Mouse (Mus musculus) intestine, embryonic 15.5 days (tissue): Measurements from ENCODE around the gene Sptlc2. TPM values are rescaled to one million over a fixed set of nuclear protein-coding genes. Genes with fewer than 3 reads are reported as not detected.

ENCODE experiments used
- ATAC-seq: fragments of 200-750 bp; cut with Nextera tagmentation; 2 replicates; pipeline ENCODE4 v1.8.0; 2017; ENCODE audit warnings: moderate TSS enrichment, moderate library complexity
- H3K27ac ChIP-seq: fragments of 300-500 bp; sonication (generic); 2 replicates; pipeline ENCODE4 v1.5.1; 2015; ENCODE audit warnings: mild to moderate bottlenecking, inconsistent platforms
- H3K27me3 ChIP-seq: fragments of 300-500 bp; sonication (generic); replicated peaks from 2 replicates; pipeline ENCODE4 v1.6.1; 2015; ENCODE audit warnings: inconsistent platforms
- H3K36me3 ChIP-seq: fragments of 300-500 bp; sonication (generic); 2 replicates; pipeline ENCODE4 v1.6.1; 2015; ENCODE audit warnings: inconsistent platforms
- H3K4me1 ChIP-seq: fragments of 300-500 bp; sonication (generic); replicated peaks from 2 replicates; pipeline ENCODE4 v1.6.1; 2015; ENCODE audit warnings: inconsistent platforms
- H3K4me2 ChIP-seq: fragments of 300-500 bp; sonication (generic); replicated peaks from 2 replicates; pipeline ENCODE4 v1.6.1; 2015; ENCODE audit warnings: mild to moderate bottlenecking, inconsistent platforms
- H3K4me3 ChIP-seq: fragments of 300-500 bp; sonication (generic); replicated peaks from 2 replicates; pipeline ENCODE4 v1.5.1; 2015; ENCODE audit warnings: inconsistent platforms
- H3K9ac ChIP-seq: fragments of 300-500 bp; sonication (generic); 2 replicates; pipeline ENCODE4 v1.6.1; 2015; ENCODE audit warnings: inconsistent platforms
- H3K9me3 ChIP-seq: fragments of 300-500 bp; sonication (generic); 2 replicates; pipeline ENCODE4 v1.6.1; 2016; ENCODE audit warnings: inconsistent platforms
- WGBS: fragments of 180-500 bp; shearing (Covaris S2); methylation state at CpG from one replicate; pipeline ENCODE4 v1.1.7; 2015; 5-methylcytosine and 5-hydroxymethylcytosine counted together
- polyA plus RNA-seq: library from polyadenylated mRNA; unstranded; fragments of >200 nt; fragmentation: Nextera tagmentation; extraction: Ambion mirVana; gene quantifications from 2 replicates; pipeline ENCODE4 v1.2.1, GENCODE M21; 2015

The Sptlc2 gene
- polyA plus RNA-seq, result 115 and 119 TPM in 2 replicates

GRCm38 (mm10) chr12:87388122-87388774 lies at the start of gene Sptlc2:
TSS of gene Sptlc2 (minus strand) at chr12:87388355.
- Histone ChIP-seq H3K9ac (peak within 1 kb of the TSS; percentile 95), H3K36me3 (no peaks in the 10 kb centered on the region), H3K27ac (peak within 1 kb of the TSS; percentile 88), H3K4me1 (peaks cover 13% of the 10 kb centered on the region; the same call in 1 of the 2 replicates), H3K27me3 (no peaks in the 10 kb centered on the region), H3K9me3 (no peaks in the 10 kb centered on the region), H3K4me2 (peak within 1 kb of the TSS; percentile 86), H3K4me3 (peak within 1 kb of the TSS; percentile 99)
- ATAC-seq, result peak; percentile 98
- under 1% methylated on average over 45 of the region's 45 CpGs for WGBS

- Histone ChIP-seq H3K9ac (no peak overlapping the region), H3K36me3 (peaks cover 40% of the 10 kb centered on the region), H3K9me3 (no peaks in the 10 kb centered on the region), H3K4me2 (no peak overlapping the region), H3K27me3 (no peaks in the 10 kb centered on the region), H3K4me3 (no peak overlapping the region), H3K4me1 (no peaks in the 10 kb centered on the region), H3K27ac (no peak overlapping the region)
- WGBS, result 83% methylated on average over 8 of the region's 8 CpGs
- no peak for ATAC-seq
These were observed 40.7 kb upstream of the Sptlc2 start for GRCm38 (mm10) chr12:87428885-87429284.

GRCm38 (mm10) chr12:87428295-87428694 lies 40.1 kb upstream of the Sptlc2 start:
- WGBS, result 88% methylated on average over 2 of the region's 2 CpGs
- H3K4me3 ChIP-seq, result no peak overlapping the region
- H3K36me3 ChIP-seq, result peaks cover 39% of the 10 kb centered on the region

GRCm38 (mm10) chr12:87426354-87427031 lies 38.3 kb upstream of the Sptlc2 start:
- no peak for ATAC-seq
- H3K9ac ChIP-seq, result no peak overlapping the region
- H3K9me3 ChIP-seq, result no peaks in the 10 kb centered on the region
- H3K27ac ChIP-seq, result no peak overlapping the region
- peaks cover 30% of the 10 kb centered on the region for H3K36me3 ChIP-seq
- H3K27me3 ChIP-seq, result no peaks in the 10 kb centered on the region
- WGBS, result 93% methylated on average over 5 of the region's 5 CpGs
- H3K4me3 ChIP-seq, result no peak overlapping the region
- no peak overlapping the region for H3K4me2 ChIP-seq
- H3K4me1 ChIP-seq, result no peaks in the 10 kb centered on the region

More at GRCm38 (mm10) chr12:87428295-87428694, 40.1 kb upstream of the Sptlc2 start:
- Histone ChIP-seq H3K27ac (no peak overlapping the region), H3K4me1 (no peaks in the 10 kb centered on the region), H3K9me3 (no peaks in the 10 kb centered on the region), H3K9ac (no peak overlapping the region), H3K4me2 (no peak overlapping the region), H3K27me3 (no peaks in the 10 kb centered on the region)
- ATAC-seq, result no peak

- H3K4me1 ChIP-seq, result no peaks in the 10 kb centered on the region
- no peak overlapping the region for H3K4me3 ChIP-seq
- no peak overlapping the region for H3K9ac ChIP-seq
- no peak overlapping the region for H3K4me2 ChIP-seq
- WGBS, result 49% methylated on average over 3 of the region's 3 CpGs
- H3K27me3 ChIP-seq, result no peaks in the 10 kb centered on the region
- ATAC-seq, result no peak
- peaks cover 26% of the 10 kb centered on the region for H3K36me3 ChIP-seq
- no peaks in the 10 kb centered on the region for H3K9me3 ChIP-seq
- no peak overlapping the region for H3K27ac ChIP-seq
These were observed 36.4 kb upstream of the Sptlc2 start for GRCm38 (mm10) chr12:87424516-87424915.

- WGBS, result 31% methylated on average over 1 of the region's 1 CpGs
- no peaks in the 10 kb centered on the region for H3K9me3 ChIP-seq
- H3K9ac ChIP-seq, result no peak overlapping the region
- 0 out of 2 replicates have a peak, but pooled peaks have one; percentile 29 for ATAC-seq
- H3K36me3 ChIP-seq, result peaks cover 19% of the 10 kb centered on the region
- H3K4me1 ChIP-seq, result no peaks in the 10 kb centered on the region
- no peaks in the 10 kb centered on the region for H3K27me3 ChIP-seq
- no peak overlapping the region for H3K4me3 ChIP-seq
- H3K27ac ChIP-seq, result no peak overlapping the region
- H3K4me2 ChIP-seq, result no peak overlapping the region
These were observed 35.5 kb upstream of the Sptlc2 start for GRCm38 (mm10) chr12:87423700-87424099.

GRCm38 (mm10) chr12:87421708-87422507 lies 33.8 kb upstream of the Sptlc2 start:
- no peak for ATAC-seq
- no peaks in the 10 kb centered on the region for H3K4me1 ChIP-seq
- no peak overlapping the region for H3K27ac ChIP-seq
- 60% methylated on average over 5 of the region's 5 CpGs for WGBS
- H3K9me3 ChIP-seq, result no peaks in the 10 kb centered on the region
- peaks cover 7% of the 10 kb centered on the region; the same call in 1 of the 2 replicates for H3K36me3 ChIP-seq
- no peak overlapping the region for H3K4me2 ChIP-seq
- no peak overlapping the region for H3K4me3 ChIP-seq
- H3K9ac ChIP-seq, result no peak overlapping the region
- no peaks in the 10 kb centered on the region for H3K27me3 ChIP-seq

GRCm38 (mm10) chr12:87419974-87420485 lies 31.9 kb upstream of the Sptlc2 start:
- no peaks in the 10 kb centered on the region for H3K36me3 ChIP-seq

GRCm38 (mm10) chr12:87418921-87419320 lies 30.8 kb upstream of the Sptlc2 start:
- Histone ChIP-seq H3K9ac (no peak overlapping the region), H3K27me3 (no peaks in the 10 kb centered on the region), H3K4me3 (no peak overlapping the region), H3K4me1 (no peaks in the 10 kb centered on the region), H3K27ac (no peak overlapping the region), H3K4me2 (no peak overlapping the region), H3K36me3 (no peaks in the 10 kb centered on the region), H3K9me3 (no peaks in the 10 kb centered on the region)
- 0 out of 2 replicates have a peak, but pooled peaks have one; percentile 22 for ATAC-seq
- WGBS, result 90% methylated on average over 5 of the region's 5 CpGs

More at GRCm38 (mm10) chr12:87419974-87420485, 31.9 kb upstream of the Sptlc2 start:
- Histone ChIP-seq H3K4me1 (no peaks in the 10 kb centered on the region), H3K4me3 (no peak overlapping the region), H3K27me3 (no peaks in the 10 kb centered on the region), H3K27ac (no peak overlapping the region), H3K9ac (no peak overlapping the region), H3K9me3 (no peaks in the 10 kb centered on the region), H3K4me2 (no peak overlapping the region)
- peak; percentile 12; the same call in 1 of the 2 replicates for ATAC-seq
- 62% methylated on average over 12 of the region's 12 CpGs for WGBS

- WGBS, result 35% methylated on average over 7 of the region's 7 CpGs
- no peak for ATAC-seq
- Histone ChIP-seq H3K4me3 (no peak overlapping the region), H3K27ac (no peak overlapping the region), H3K36me3 (no peaks in the 10 kb centered on the region), H3K9ac (no peak overlapping the region), H3K9me3 (no peaks in the 10 kb centered on the region), H3K27me3 (no peaks in the 10 kb centered on the region), H3K4me2 (no peak overlapping the region), H3K4me1 (no peaks in the 10 kb centered on the region)
These were observed 28.5 kb upstream of the Sptlc2 start for GRCm38 (mm10) chr12:87416690-87417089.

GRCm38 (mm10) chr12:87415358-87415757 lies 27.2 kb upstream of the Sptlc2 start:
- H3K27me3 ChIP-seq, result no peaks in the 10 kb centered on the region
- no peak overlapping the region for H3K4me3 ChIP-seq
- no peak overlapping the region for H3K27ac ChIP-seq
- no peaks in the 10 kb centered on the region for H3K36me3 ChIP-seq
- WGBS, result 81% methylated on average over 4 of the region's 4 CpGs
- ATAC-seq, result no peak
- no peak overlapping the region for H3K9ac ChIP-seq
- H3K4me2 ChIP-seq, result no peak overlapping the region
- no peaks in the 10 kb centered on the region for H3K9me3 ChIP-seq
- peaks cover 6% of the 10 kb centered on the region; the same call in 1 of the 2 replicates for H3K4me1 ChIP-seq
